Mouse (Mus musculus): ENCODE data around the gene St3gal5. TPM values are rescaled to one million over a fixed set of nuclear protein-coding genes. Genes with fewer than 3 reads are reported as not detected.

Gene St3gal5
- total RNA-seq, 2 experiments from 2014 or later: 57.9 to 73.5 TPM

GRCm38 (mm10) chr6:72200595-72201256 is 103.3 kb downstream of the St3gal5 start:
- ATAC-seq (ENCODE audit: poor library complexity, severe bottlenecking): no peak

DNA sequence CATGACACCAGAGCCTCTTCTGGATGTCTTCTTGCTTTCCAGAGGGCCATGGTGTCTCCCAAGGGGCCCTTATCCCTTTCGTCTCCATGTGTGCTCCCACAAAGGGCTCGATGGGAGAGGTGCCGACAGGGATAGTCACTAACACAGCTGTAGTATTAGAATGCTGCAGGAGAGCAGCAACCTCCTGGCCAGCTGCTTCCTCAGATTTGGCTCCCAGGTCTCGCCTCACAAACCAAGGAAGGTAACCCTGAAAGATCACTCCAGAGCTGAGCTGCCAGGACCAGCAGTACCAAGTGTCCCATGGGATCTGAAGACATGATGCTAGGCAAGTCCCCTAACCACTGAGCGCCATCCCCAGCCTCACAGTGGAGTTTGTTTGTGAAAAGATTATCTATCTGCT is 105.3 kb downstream of the St3gal5 start:
- ATAC-seq (ENCODE audit: poor library complexity, severe bottlenecking): no peak

DNA sequence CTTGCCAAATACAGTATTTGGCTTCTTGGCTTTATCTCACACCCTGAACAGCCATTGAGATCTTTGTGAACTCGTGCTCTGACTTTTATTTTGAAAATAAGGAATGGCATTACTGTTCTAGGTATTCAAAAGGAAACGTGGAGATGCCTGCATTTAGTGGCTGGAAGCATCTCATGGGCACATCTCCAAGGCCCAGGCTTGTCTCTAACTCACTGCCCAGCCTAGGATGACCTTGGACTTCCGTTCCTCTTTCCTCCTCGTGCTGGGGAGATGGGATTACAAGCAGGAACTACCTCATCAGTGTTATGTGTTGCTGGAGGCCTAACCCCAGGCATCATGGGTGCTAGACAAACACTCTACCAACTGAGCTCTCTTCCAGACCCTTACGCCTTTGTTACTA is 105.9 kb downstream of the St3gal5 start:
- no peak for ATAC-seq (ENCODE audit: poor library complexity, severe bottlenecking)

Other genes starting within 250 kb of the St3gal5 start
- gene Ptcd3, start 188.8 kb upstream of the St3gal5 start, total RNA-seq (2015): 49.9 and 52.8 TPM in 2 replicates
- gene Ptcd3, start 188.8 kb upstream of the St3gal5 start, total RNA-seq (2017): 63.1 and 72.9 TPM in 2 replicates
- 17.3 and 20.6 TPM in 2 replicates for gene Polr1a, start 188.5 kb upstream of the St3gal5 start, total RNA-seq (2015)
- 32.2 and 52.7 TPM in 2 replicates for gene Polr1a, start 188.5 kb upstream of the St3gal5 start, total RNA-seq (2017)
- gene Atoh8, start 138.0 kb downstream of the St3gal5 start, total RNA-seq (2015): 0.22 TPM in 1 of 2 replicates, not detected in the other
- 0.51 TPM in 1 of 2 replicates, not detected in the other for gene Atoh8, start 138.0 kb downstream of the St3gal5 start, total RNA-seq (2017)
- 0.60 TPM in 1 of 2 replicates, not detected in the other for gene Sftpb, start 207.0 kb downstream of the St3gal5 start, total RNA-seq (2015)
- not detected in 2 replicates for gene Sftpb, start 207.0 kb downstream of the St3gal5 start, total RNA-seq (2017)
- gene Usp39, start 247.6 kb downstream of the St3gal5 start, total RNA-seq (2015): 36.8 and 42.1 TPM in 2 replicates
- gene Usp39, start 247.6 kb downstream of the St3gal5 start, total RNA-seq (2017): 71.7 and 77.1 TPM in 2 replicates
- 34.0 and 40.5 TPM in 2 replicates for gene 0610030E20Rik, start 249.7 kb downstream of the St3gal5 start, total RNA-seq (2015)
- 26.7 and 30.7 TPM in 2 replicates for gene 0610030E20Rik, start 249.7 kb downstream of the St3gal5 start, total RNA-seq (2017)

Measured in megakaryocyte, adult 5-6 weeks (primary cell).